Mouse (Mus musculus) testis, postnatal 14 days (tissue): Measurements from ENCODE around the gene Sppl2b.
"Not testable (repeated sequence)": the region's sequence is repeated elsewhere in the genome, so short reads cannot be mapped to it uniquely, and the experiment has no call there.

Experiments
- DNase-seq: peaks from one replicate; pipeline ENCODE4 v3.0.0; 2021; ENCODE audit warnings: low spot score

Sppl2b gene

GRCm38 (mm10) chr10:80823847-80824643, 31.0 kb upstream of the Sppl2b start:
- DNase-seq, result peak; percentile 82

GRCm38 (mm10) chr10:80824827-80825226, 30.2 kb upstream of the Sppl2b start:
- DNase-seq, result no peak

DNA sequence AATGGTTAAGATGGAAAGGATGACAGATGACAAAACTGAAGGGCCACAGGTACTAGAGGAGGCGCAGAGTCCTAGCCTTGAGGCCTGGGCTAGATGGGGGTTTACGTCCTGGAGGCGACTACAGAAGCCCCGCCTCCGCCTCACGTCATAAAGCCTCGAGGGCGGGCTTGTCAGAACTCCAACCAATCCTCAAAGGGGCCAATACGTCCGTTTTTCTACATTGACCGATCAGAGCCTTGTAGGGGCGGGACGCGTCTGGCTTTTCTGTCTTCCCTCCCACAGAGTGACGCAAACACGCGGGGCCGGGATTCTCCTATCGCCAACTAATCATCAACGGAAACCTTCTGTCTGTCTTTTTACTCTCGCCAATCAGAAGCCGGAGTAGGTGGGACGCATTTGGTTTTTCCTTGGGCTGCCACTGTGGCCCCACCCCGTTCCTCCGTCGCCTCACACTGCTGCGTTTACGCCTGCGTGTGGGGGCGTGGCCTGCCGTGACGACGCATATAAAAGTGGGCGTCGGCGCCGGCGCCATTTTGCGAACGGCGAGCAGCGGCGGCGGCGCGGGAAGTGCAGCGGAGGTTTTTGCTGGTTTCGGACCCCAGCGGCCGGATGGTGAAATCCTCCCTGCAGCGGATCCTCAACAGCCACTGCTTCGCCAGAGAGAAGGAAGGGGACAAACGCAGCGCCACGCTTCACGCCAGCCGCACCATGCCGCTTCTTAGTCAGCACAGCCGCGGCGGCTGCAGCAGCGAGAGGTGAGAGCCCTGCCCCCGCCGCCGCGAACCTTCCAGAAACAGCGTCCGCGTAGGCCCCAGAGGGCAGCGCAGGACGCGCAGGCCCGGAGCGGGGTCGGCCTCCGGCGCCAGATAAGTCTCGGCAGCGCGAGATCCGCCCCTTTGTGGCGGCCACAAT, 28.7 kb upstream of the Sppl2b start, which contains the start of gene Oaz1:
Gene Oaz1 (plus strand): TSS at position 506 of the 912 bp plus-strand sequence.
- DNase-seq, result peak; percentile 99

GRCm38 (mm10) chr10:80827063-80827869, 27.8 kb upstream of the Sppl2b start:
- no peak for DNase-seq

DNA sequence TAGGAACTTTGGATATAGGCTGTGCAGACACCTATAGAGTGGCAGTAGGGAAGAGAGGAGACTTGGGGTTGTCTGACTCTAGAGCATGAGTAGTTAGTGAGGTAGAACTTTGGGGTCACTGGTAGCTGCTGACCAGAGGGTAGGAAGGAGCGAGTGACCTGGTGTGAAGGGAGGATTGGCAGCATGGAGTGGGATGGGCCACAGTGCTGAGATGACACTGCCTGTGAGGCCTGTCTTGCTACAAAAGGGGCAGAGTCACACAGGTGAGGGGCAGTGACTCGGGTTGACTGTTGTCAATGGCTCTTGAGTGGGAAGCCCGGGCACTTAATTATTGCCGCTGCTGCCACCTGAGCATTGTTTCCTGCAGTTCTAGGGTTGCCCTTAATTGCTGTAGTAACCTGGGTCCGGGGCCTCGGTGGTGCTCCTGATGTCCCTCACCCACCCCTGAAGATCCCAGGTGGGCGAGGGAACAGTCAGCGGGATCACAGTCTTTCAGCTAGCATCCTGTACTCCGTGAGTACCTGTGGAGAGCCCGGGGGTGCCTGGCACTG, 27.1 kb upstream of the Sppl2b start:
- DNase-seq, result no peak

- DNase-seq, result not testable (repeated sequence)
Measured at GRCm38 (mm10) chr10:80828587-80828986, 26.5 kb upstream of the Sppl2b start.

- no peak for DNase-seq
Measured at GRCm38 (mm10) chr10:80829359-80830278, 25.5 kb upstream of the Sppl2b start.

GRCm38 (mm10) chr10:80831136-80831535, 23.9 kb upstream of the Sppl2b start:
- peak; percentile 76 for DNase-seq

- DNase-seq, result no peak
Measured at GRCm38 (mm10) chr10:80832818-80833217, 22.3 kb upstream of the Sppl2b start.

- no peak for DNase-seq
Measured at GRCm38 (mm10) chr10:80835617-80836016, 19.5 kb upstream of the Sppl2b start.

DNA sequence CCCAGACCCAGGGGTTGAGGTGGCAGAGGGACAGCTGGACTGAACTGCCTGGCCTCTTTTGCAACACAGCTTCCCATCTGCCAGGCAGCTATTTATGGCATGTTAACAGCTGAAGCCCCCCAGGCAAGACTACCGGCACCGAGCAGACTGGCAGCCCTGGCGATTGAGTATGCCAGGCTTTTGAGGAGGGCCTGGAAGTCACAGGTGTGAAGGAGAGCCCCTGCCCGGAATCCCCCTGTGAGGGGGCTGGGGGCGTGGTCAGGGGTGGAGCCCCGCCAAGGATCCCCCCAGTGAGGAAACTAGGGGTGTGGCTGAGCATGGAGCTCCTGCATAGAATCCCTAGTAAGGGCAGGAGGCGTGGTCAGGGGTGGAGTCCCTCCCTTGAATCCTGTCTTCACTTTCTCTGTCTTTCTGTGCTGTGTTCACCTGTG, 18.1 kb upstream of the Sppl2b start:
- DNase-seq, result no peak

DNA sequence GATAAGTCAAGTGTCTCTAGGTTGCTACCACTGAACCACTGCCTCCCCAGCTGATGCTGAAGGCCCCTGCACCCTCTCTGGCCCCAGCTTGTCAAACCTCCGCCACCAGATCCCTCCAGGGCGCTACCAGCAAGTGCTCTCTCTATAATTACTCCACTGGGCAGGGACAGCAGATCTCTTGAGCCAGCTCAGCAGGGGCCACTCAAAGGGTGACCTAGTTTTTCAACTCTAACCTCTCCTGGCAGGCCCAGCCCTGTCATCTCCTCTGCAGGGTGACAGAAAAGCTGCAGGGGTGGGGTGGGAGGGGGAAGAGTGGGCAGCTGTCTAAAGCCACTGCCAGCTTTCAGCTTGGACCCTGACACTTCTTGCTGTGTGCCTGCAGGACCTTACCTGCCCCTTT, 17.2 kb upstream of the Sppl2b start:
- no peak for DNase-seq

DNA sequence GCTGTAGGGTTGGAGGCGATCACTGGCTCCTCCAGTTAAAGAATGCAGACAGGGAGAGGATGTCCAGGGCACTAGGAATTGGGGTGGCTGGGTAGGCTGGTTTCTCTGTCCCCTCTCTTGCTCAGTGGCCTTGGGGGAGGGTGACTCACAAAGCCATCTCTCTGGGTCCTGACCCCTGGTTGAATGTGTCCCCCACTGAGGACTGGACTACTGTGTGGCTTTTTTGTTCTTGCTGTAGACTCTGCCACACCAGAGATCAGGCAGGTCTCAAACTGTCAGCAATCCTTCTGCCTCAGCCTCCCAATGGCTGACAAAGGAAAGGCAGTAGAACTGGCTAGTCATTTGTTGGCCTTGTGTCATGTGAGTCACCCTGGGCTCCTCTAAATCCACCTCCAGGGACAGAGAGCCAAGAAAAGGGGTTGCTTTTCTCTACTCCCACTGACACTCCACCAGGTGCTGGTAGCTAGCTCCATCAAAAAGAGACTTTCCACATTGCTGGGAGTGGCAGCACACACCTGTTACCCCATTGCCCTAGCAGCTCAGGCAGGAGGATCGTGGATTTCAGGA, 16.6 kb upstream of the Sppl2b start:
- DNase-seq, result no peak

- no peak for DNase-seq
Measured at GRCm38 (mm10) chr10:80839848-80840247, 15.2 kb upstream of the Sppl2b start.

DNA sequence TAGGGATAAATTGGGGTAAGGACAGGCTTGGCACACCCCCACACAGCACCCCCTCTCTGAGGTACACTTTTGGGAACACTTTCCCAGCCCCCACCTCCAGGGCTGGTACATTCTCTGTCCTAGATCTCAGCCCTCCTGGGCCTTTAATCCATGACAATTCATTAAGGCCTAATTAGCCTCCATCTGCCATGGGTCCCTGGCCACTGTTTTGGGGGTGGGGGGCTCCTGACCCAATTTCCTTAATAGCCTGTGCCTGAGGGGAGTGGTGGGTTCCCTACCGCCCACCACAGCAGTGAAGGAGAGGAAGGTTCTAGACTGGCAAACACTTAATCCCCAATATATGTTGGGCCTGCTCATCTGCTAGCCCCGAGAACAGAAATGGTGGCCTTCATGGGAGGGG, 13.4 kb upstream of the Sppl2b start:
- DNase-seq, result no peak

- DNase-seq, result no peak
Measured at GRCm38 (mm10) chr10:80842334-80842733, 12.7 kb upstream of the Sppl2b start.

DNA sequence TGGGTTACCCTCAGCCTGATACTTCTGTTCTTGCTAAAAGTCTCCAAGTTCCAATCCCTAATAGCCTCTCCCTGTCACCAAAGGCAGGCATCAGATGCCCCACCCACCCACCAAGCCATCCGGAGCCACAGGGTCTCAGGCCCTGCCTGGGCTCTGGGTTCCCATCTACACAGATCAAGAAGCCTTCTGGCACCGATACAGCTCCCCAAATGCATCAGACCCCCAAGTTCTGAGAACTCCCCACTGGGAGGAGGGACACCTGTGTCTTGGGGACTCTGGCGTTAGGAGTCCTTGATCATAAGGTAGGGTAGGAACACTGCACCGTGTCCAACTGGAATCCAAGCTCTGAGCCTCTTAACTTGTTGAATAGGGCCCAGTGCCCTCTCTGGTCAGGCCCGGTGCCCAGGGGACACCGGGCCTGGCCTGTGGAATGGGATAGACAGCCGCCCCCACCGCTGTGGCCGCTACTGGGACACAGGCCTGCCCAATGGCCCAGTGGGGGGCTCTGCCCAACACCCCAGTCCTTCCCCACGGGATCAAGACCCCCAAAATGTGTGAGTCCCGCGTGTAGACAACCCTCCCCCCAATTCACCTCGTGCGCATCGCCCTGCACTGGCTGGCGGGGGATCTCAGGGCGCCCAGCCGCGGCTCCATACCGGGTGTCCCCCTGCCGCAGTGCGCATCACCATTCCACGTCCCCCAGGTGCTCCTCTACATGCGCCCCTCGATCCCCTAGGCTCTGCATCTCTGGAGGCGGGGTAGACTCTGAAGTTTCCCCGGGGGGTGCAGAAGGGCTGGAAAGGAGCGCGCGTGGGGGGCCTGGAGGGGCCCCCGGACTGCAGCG, 11.8 kb upstream of the Sppl2b start:
- no peak for DNase-seq

DNA sequence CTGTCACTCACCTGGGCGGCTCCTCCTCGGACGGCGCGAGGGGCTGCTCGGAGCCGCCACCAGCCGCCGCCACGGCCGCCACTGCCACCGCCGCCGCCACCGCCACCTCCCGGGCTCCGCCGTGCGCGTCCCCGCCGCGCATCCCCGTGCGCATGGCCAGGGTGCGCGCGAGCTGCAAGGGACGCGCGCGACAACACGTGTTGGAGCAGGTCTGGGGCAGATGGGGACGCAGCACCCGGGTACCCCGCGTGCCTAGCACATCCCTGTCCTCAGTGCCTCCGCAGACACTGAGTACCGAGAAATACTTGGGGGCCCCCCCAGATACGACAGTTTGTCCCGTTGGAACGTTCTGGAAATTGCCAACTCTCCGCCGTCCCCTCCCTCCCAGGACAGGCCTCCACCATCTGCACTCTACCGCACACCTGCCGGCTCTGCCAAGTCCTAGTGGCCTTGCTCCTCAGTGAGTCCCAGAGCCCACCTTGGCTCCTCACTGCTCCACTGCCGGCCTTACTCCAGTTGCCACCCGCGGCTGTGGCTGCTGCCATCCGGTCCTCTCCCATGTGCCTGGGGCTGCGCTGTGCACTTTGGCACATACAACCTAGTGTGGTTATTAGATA, 11.0 kb upstream of the Sppl2b start, which contains the start of gene Lingo3:
Gene Lingo3 (minus strand): TSS at position 109 of the 617 bp plus-strand sequence.
- DNase-seq, result no peak
